Mouse (Mus musculus) stomach, embryonic 15.5 days (tissue): ENCODE results near the gene Rpl11. TPM values are rescaled to one million over a fixed set of nuclear protein-coding genes. Genes with fewer than 3 reads are reported as not detected.
"Not testable (repeated sequence)": the region's sequence is repeated elsewhere in the genome, so short reads cannot be mapped to it uniquely, and the experiment has no call there.

Source experiments
- ATAC-seq: fragments of 200-750 bp; cut with Nextera tagmentation; 2 replicates; pipeline ENCODE4 v1.8.0; 2017; ENCODE audit warnings: low read depth, moderate number of reproducible peaks, moderate TSS enrichment; ENCODE audit not compliant: insufficient read depth, low FRiP score
- H3K27ac ChIP-seq: fragments of 300-500 bp; sonication (generic); 2 replicates; pipeline ENCODE4 v1.5.1; 2015; ENCODE audit warnings: mild to moderate bottlenecking, inconsistent platforms
- H3K27me3 ChIP-seq: fragments of 300-500 bp; sonication (generic); replicated peaks from 2 replicates; pipeline ENCODE4 v1.6.1; 2015; ENCODE audit warnings: inconsistent platforms
- H3K36me3 ChIP-seq: fragments of 300-500 bp; sonication (generic); 2 replicates; pipeline ENCODE4 v1.6.1; 2015; ENCODE audit warnings: inconsistent platforms
- H3K4me1 ChIP-seq: fragments of 300-500 bp; sonication (generic); 2 replicates; pipeline ENCODE4 v1.6.1; 2015; ENCODE audit warnings: inconsistent platforms
- H3K4me2 ChIP-seq: fragments of 300-500 bp; sonication (generic); 2 replicates; pipeline ENCODE4 v1.6.1; 2015; ENCODE audit warnings: mild to moderate bottlenecking, inconsistent platforms
- H3K4me3 ChIP-seq: fragments of 300-500 bp; sonication (generic); replicated peaks from 2 replicates; pipeline ENCODE4 v1.5.1; 2015; ENCODE audit warnings: inconsistent platforms
- H3K9ac ChIP-seq: fragments of 300-500 bp; sonication (generic); 2 replicates; pipeline ENCODE4 v1.6.1; 2015; ENCODE audit warnings: inconsistent platforms
- H3K9me3 ChIP-seq: fragments of 300-500 bp; sonication (generic); 2 replicates; pipeline ENCODE4 v1.6.1; 2016; ENCODE audit warnings: inconsistent platforms
- WGBS: fragments of 180-500 bp; shearing (Covaris S2); methylation state at CpG from one replicate; pipeline ENCODE4 v1.1.7; 2015; 5-methylcytosine and 5-hydroxymethylcytosine counted together
- polyA plus RNA-seq: library from polyadenylated mRNA; unstranded; fragments of >200 nt; fragmentation: Nextera tagmentation; extraction: Ambion mirVana; gene quantifications from 2 replicates; pipeline ENCODE4 v1.2.1, GENCODE M21; 2015

Rpl11 gene
- polyA plus RNA-seq: 336 and 456 TPM in 2 replicates

DNA sequence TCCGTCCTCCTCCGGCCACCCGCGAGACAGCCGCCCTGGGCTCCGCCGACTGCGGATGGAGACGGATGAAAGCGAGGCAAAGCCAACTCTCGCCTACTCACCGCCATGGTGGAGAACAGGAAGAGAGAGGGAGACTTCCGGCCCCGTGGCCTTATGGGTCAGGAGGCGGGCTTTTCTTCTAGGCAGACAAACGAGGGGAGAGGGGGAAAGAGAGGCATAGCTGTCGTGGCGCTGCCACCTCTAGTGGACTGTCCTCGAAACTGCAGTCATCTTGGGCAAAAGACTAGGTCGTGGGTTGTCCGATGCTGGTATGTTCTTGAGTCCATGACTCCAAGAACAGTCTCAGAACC lies at the start of gene Rpl11:
Rpl11 (minus strand) TSS at position 182 of the 350 bp plus-strand sequence.
- Histone ChIP-seq H3K9ac (peak within 1 kb of the TSS; percentile 99), H3K27ac (peak within 1 kb of the TSS; percentile 74), H3K4me2 (peak within 1 kb of the TSS; percentile 87), H3K27me3 (no peaks in the 10 kb centered on the region), H3K4me3 (peak within 1 kb of the TSS; percentile 71), H3K4me1 (peaks cover 21% of the 10 kb centered on the region), H3K9me3 (no peaks in the 10 kb centered on the region), H3K36me3 (peaks cover 36% of the 10 kb centered on the region)
- ATAC-seq: peak; percentile 95
- WGBS: under 1% methylated on average over 21 of the region's 21 CpGs

DNA sequence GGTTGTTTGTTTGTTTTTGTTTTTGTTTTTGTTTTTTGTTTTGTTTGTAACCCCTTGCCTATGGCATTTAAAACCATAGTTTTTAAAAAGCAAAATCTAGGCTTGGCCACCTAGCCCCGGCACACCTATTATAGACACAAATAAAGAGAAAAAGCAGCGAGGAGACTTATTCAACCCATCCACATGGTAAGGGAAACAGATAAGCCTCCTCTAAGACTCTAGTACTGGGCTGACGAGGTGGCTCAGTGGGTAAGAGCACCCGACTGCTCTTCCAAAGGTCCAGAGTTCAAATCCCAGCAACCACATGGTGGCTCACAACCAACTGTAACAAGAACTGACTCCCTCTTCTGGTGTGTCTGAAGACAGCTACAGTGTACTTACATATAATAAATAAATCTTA lies 48.5 kb upstream of the Rpl11 start:
- H3K36me3 ChIP-seq, H3K4me1 ChIP-seq, H3K4me3 ChIP-seq, H3K27ac ChIP-seq, ATAC-seq, H3K9me3 ChIP-seq, H3K27me3 ChIP-seq, H3K4me2 ChIP-seq, H3K9ac ChIP-seq: not testable (repeated sequence)
- WGBS: 81% methylated on average over 4 of the region's 4 CpGs

DNA sequence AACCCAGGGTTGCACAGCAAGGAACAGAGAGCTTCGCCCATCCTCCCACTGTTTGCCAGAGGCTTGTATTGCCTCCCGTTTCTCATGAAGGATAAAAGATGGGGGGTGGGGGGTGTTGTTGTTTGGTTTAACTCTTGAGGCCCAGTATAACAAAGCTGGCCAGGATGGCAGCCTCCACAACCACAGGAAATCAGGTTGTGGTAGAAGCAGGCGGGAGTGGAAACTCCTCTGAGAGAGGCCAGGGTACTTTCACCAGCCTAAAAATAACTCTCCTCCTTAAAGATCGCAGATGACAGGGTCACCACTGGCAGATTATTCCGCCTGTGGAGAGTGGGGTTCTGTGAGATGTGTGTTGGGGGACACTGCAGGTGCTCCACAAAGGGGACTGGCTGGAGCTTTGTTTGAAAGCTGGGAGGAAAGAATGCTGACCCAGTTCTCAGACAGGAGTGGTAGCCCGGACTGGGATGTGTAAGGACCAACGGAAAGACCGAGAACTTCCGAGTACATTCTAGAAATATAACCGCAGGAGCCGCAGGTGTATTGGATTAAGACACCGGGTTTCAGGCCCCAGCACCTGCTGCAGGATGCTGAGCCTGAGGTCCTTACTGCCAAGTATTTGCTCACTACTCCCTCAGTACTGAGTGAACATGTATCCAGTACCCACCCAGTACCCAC lies 47.3 kb upstream of the Rpl11 start:
- Histone ChIP-seq H3K27me3 (no peaks in the 10 kb centered on the region), H3K36me3 (no peaks in the 10 kb centered on the region), H3K4me1 (peaks cover 7% of the 10 kb centered on the region), H3K9me3 (no peaks in the 10 kb centered on the region), H3K4me2 (no peak overlapping the region), H3K27ac (no peak overlapping the region), H3K9ac (no peak overlapping the region), H3K4me3 (no peak overlapping the region)
- no peak for ATAC-seq
- 67% methylated on average over 12 of the region's 12 CpGs for WGBS

DNA sequence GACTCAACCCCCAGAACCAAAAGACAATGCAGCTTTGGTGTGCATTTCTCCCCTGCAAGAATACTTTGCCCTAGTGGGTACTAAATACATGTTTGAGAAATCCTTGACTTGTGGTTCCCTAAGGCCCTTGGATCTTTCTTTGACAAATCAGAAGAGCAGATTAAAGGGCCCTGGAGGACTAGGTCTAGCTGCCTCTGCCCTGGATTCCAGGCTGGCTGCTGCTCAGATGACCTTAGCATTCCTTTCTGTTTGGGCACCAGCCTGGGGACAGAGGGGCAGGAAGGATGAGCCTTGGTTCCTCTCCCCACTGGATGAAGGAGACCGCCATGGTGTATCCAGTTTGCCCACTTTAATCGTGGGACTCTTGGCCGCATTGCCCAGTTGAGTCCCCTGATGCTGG lies 45.2 kb upstream of the Rpl11 start:
- no peak overlapping the region for H3K4me3 ChIP-seq
- no peak overlapping the region for H3K4me2 ChIP-seq
- H3K36me3 ChIP-seq: no peaks in the 10 kb centered on the region
- H3K9ac ChIP-seq: no peak overlapping the region
- ATAC-seq: no peak
- H3K27ac ChIP-seq: no peak overlapping the region
- H3K27me3 ChIP-seq: no peaks in the 10 kb centered on the region
- no peaks in the 10 kb centered on the region for H3K4me1 ChIP-seq
- H3K9me3 ChIP-seq: no peaks in the 10 kb centered on the region
- WGBS: 89% methylated on average over 3 of the region's 3 CpGs

DNA sequence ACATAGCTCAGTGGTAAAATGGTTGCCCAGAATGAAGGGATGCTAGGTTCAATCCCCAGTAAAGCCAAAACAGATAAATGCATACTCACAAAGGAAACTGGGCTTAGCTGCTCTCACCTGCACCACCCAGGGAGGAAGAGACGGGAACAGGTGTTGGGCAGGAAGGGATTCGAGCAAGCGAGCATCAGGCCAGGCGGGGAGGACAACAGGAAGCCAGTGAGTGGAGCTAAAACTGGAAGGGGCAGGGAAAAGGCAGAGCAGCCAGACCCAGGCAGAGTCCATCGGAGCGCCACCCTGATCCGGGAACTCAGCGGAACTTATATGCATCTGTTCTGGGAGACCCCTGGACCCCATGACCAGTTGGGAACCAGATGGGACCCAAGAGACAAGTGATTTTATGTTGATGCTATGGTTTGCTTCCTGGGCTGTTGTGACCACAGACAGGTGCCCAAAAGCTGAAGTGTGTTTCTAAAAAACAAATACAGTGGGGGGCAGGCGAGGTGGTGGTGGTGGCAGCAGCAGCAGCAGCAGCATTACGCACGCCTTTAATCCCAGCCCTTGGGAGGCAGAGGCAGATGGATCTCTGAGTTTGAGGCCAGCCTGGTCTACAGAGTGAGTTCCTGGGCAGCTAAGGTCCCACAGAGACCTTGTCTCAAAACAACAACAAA lies 43.4 kb upstream of the Rpl11 start:
- Histone ChIP-seq H3K4me2 (no peak overlapping the region), H3K4me3 (no peak overlapping the region), H3K9me3 (no peaks in the 10 kb centered on the region), H3K4me1 (no peaks in the 10 kb centered on the region), H3K27me3 (no peaks in the 10 kb centered on the region), H3K36me3 (no peaks in the 10 kb centered on the region), H3K27ac (no peak overlapping the region), H3K9ac (no peak overlapping the region)
- WGBS: 66% methylated on average over 11 of the region's 11 CpGs
- ATAC-seq: no peak

DNA sequence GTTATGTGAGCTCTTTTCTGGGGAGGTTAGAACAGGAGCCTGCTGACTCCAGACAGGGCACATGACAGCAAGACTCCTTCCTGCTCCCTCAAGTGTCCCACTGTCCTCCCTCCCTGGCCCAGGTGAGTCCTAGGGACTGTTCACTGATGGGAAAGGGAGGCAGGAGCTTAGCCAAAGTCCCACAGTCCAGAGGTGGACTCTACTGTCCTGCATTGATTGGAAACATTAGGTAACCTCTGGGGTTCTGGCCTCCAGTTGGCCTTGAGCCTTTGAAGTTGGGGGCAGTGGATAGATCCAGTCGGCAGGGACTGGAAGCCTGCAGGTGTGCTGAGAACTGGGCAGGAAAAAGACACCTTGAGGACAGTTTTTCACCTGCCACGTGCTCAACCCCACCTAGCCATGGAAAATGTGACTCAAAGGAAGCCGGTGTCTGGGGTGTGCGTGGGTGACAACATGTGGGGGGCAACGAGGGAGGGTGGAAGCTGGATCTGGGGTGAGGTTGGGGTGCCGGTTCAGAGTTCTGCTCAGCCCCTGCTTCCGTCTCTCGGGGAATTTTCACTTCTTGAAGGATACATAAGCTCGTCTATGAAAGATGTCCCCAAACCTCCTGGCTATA lies 42.4 kb upstream of the Rpl11 start:
- peak; percentile 22; the same call in 1 of the 2 replicates for ATAC-seq
- 73% methylated on average over 9 of the region's 9 CpGs for WGBS
- Histone ChIP-seq H3K9ac (no peak overlapping the region), H3K4me2 (no peak overlapping the region), H3K27ac (no peak overlapping the region), H3K36me3 (no peaks in the 10 kb centered on the region), H3K9me3 (no peaks in the 10 kb centered on the region), H3K4me3 (no peak overlapping the region), H3K4me1 (no peaks in the 10 kb centered on the region), H3K27me3 (no peaks in the 10 kb centered on the region)

DNA sequence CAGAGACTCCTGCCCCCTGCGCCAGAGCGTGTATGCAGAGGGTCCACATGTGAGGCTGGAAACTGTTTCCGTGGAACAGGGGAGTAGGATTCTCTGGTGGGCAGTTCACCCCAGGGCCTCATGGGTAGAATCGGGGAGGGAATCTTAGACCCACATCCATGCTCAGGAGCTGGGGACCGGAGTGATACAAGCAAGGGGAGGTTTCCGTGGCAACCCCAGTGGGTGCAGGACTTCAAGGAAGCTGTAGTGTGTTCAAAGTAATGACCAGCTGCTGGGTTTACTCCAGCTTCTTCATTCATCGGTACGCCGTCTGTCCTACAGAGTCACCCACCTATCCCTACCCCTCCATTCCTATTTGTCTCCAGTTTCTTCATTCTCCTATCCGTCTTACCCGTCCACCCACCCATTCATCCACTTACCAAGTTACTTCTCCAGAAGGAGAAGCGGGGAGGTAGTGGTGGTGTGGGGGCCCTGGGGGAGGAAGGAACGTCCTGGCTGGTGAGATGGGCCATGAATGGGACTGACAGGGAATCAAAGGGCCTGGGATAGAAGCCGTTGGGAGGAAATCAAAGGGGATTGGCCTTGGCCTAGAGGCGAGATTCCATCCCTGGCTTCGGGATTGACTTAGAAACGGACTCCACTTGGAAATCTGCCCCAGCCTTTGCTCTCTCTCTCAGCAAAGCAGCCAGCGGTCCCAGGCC lies 41.4 kb upstream of the Rpl11 start:
- H3K4me3 ChIP-seq: no peak overlapping the region
- no peak overlapping the region for H3K9ac ChIP-seq
- H3K27me3 ChIP-seq: no peaks in the 10 kb centered on the region
- H3K9me3 ChIP-seq: no peaks in the 10 kb centered on the region
- H3K27ac ChIP-seq: no peak overlapping the region
- H3K4me1 ChIP-seq: 0 out of 2 replicates have a peak, but pooled peaks cover 4% of the 10 kb centered on the region
- WGBS: 76% methylated on average over 18 of the region's 18 CpGs
- ATAC-seq: no peak
- H3K36me3 ChIP-seq: no peaks in the 10 kb centered on the region
- no peak overlapping the region for H3K4me2 ChIP-seq

DNA sequence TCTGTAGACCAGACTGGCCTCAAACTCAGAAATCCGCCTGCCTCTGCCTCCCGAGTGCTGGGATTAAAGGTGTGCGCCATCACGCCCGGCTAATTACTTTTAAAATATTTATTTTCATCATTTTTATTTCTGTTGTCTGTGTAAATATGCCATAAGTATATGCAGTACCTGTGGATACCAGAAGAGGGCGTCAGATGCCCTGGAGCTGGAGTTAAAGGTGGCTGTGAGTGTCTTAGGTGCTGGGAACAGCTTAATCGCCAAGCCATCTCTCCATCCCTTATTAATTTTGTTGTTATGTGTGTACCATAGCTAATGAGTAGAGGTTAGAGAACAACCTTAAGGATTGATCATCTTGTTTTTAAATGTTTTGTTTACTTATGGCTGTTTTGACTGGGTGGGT lies 39.3 kb upstream of the Rpl11 start:
- 85% methylated on average over 7 of the region's 7 CpGs for WGBS

DNA sequence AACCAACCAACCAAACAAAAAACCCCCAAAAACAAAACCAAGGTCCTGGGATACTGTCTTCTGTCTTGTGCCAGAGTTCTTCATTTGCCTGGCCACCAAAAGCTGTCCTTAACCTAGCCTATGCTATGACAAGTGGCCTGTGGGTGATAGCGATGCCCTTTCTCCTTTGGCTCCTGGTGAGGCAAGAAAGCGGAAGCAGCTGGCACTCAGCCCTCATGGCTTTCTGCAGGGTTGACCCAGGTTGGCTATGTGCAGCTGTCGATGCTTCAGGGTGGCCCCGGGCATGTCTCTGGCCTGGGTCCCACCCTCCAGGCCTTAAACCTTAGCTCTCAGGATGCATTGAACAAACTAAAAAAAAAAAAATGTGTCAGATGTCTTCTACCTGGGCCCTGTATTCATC lies 38.1 kb upstream of the Rpl11 start:
- H3K4me1 ChIP-seq: peaks cover 9% of the 10 kb centered on the region; the same call in 1 of the 2 replicates
- no peaks in the 10 kb centered on the region for H3K9me3 ChIP-seq
- 95% methylated on average over 4 of the region's 4 CpGs for WGBS
- H3K36me3 ChIP-seq: no peaks in the 10 kb centered on the region
- no peaks in the 10 kb centered on the region for H3K27me3 ChIP-seq
- ATAC-seq: no peak
- H3K9ac ChIP-seq: no peak overlapping the region
- no peak overlapping the region for H3K4me3 ChIP-seq
- no peak overlapping the region for H3K4me2 ChIP-seq
- no peak overlapping the region for H3K27ac ChIP-seq

More for the DNA sequence above, 39.3 kb upstream of the Rpl11 start:
- ATAC-seq: no peak
- Histone ChIP-seq H3K36me3 (no peaks in the 10 kb centered on the region), H3K9ac (no peak overlapping the region), H3K4me1 (peaks cover 9% of the 10 kb centered on the region; the same call in 1 of the 2 replicates), H3K27me3 (no peaks in the 10 kb centered on the region), H3K9me3 (no peaks in the 10 kb centered on the region), H3K4me2 (no peak overlapping the region), H3K4me3 (no peak overlapping the region), H3K27ac (no peak overlapping the region)

DNA sequence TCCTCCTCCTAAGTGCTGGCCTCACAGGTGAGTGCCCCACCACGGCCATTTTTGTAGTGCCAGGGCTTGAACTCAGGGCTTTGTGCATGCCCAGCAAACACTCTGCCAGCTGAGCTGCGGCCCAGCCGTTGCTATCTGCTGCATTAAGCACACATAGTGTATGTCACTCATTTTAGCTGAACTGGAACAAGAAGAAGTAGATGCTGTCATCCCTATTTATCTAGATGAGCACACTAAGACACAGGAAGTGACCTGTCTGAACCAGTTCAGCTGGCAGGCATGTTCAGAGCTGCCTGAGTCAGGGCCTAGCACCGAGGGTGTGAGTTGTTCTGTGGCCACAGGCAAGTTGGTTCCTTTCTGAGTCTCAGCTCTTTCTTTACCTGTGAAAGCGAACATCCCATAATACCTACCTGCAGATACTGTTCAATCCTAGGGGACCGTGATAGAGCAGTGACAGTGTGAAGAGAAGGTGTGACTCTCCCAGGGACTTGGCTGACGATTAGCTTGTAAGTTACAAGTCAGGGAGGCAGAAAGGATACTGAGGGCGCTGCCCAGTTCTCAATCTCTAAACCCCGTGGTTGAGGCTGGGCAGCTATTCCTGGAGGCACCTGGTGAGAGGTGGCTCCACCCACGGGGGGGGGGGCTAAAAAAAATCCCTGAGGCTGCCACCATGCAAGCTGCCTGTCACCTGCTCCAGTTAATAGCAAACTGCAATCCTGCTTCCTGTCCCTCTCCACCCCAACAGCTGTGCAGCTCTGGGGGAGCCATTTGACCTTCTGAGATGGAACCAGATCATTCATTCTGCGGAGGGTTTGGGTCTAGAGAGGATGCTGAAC lies 36.7 kb upstream of the Rpl11 start:
- Histone ChIP-seq H3K9me3 (no peaks in the 10 kb centered on the region), H3K4me1 (peaks cover 9% of the 10 kb centered on the region; the same call in 1 of the 2 replicates), H3K27ac (peak overlapping the region; percentile 57), H3K4me2 (no peak overlapping the region), H3K36me3 (no peaks in the 10 kb centered on the region), H3K27me3 (no peaks in the 10 kb centered on the region), H3K9ac (no peak overlapping the region), H3K4me3 (no peak overlapping the region)
- 49% methylated on average over 11 of the region's 11 CpGs for WGBS
- peak; percentile 16; the same call in 1 of the 2 replicates for ATAC-seq
